Mouse (Mus musculus) cortical plate, adult 2 months (tissue): ENCODE measurements around the gene Ptprk. TPM values are rescaled to one million over a fixed set of nuclear protein-coding genes. Genes with fewer than 3 reads are reported as not detected.

Source experiments
- H3K27ac ChIP-seq: fragments of 200-500 bp; 2 replicates; pipeline ENCODE4 v1.5.1; 2012; ENCODE audit warnings: low read length, control low read depth, inconsistent platforms; ENCODE audit not compliant: insufficient read depth
- H3K4me1 ChIP-seq: fragments of 200-500 bp; 2 replicates; pipeline ENCODE4 v1.6.1; 2011; ENCODE audit warnings: low read length; ENCODE audit not compliant: control insufficient read depth, insufficient read depth
- H3K4me3 ChIP-seq: fragments of 200-500 bp; 2 replicates; pipeline ENCODE4 v1.5.1; 2011; ENCODE audit warnings: mild to moderate bottlenecking, low read length, control low read depth; ENCODE audit not compliant: insufficient read depth
- CTCF ChIP-seq: fragments of 200-500 bp; IDR thresholded peaks from 2 replicates; pipeline ENCODE4 v1.5.1; 2011; ENCODE audit warnings: mild to moderate bottlenecking, control low read depth, low read length; ENCODE audit not compliant: insufficient read depth; ENCODE audit errors: extremely low read depth
- POLR2A ChIP-seq: fragments of 200-500 bp; IDR thresholded peaks from 2 replicates; pipeline ENCODE4 v1.6.1; 2011; ENCODE audit warnings: mild to moderate bottlenecking, low read length, control low read depth; ENCODE audit not compliant: insufficient read depth; ENCODE audit errors: extremely low read depth
- polyA plus RNA-seq: library from polyadenylated mRNA; depleted of rRNA; stranded (reverse); fragments of >200 nt; gene quantifications from 2 replicates; pipeline ENCODE4 v1.2.3, GENCODE M21; 2012; rRNA removed

The Ptprk gene
- 45.0 and 45.3 TPM in 2 replicates for polyA plus RNA-seq

- Histone ChIP-seq H3K4me1 (peaks cover 2% of the 10 kb centered on the region; the same call in 1 of the 2 replicates), H3K4me3 (peak within 1 kb of the TSS; percentile 83), H3K27ac (peak within 1 kb of the TSS; percentile 92)
- TF ChIP-seq POLR2A, result peak; percentile 65; the same call in 1 of the 2 replicates
- TF ChIP-seq CTCF, result no peak
These were observed at the start of gene Ptprk for GRCm38 (mm10) chr10:28074653-28075451. Gene Ptprk, plus strand, starts transcription at chr10:28074820.

DNA sequence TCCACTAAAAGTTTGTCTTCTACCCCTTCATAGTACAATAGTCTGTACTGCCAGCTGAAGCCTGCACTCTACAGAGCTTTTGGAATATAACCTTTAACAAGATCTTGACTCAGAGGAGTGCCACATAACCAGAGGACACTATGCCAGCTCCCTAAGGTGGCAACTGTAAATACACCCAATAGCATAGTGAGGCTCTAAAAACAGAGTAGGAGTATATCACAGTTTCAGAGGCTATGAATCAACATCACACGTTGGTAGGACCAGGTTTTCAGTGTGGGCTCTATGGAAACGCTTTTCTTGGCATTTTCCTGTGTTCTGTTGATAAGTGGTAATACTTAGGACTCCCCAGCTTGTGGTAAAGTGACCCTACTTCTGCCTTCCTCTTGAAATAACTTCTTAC is 46.8 kb upstream of the Ptprk start:
- H3K4me1 ChIP-seq, result no peaks in the 10 kb centered on the region
- H3K27ac ChIP-seq, result no peak overlapping the region
- H3K4me3 ChIP-seq, result no peak overlapping the region
- TF ChIP-seq CTCF, result no peak
- TF ChIP-seq POLR2A, result no peak

GRCm38 (mm10) chr10:28036456-28036855 is 38.2 kb upstream of the Ptprk start:
- Histone ChIP-seq H3K4me1 (no peaks in the 10 kb centered on the region), H3K27ac (no peak overlapping the region), H3K4me3 (no peak overlapping the region)
- no peak for TF ChIP-seq POLR2A

DNA sequence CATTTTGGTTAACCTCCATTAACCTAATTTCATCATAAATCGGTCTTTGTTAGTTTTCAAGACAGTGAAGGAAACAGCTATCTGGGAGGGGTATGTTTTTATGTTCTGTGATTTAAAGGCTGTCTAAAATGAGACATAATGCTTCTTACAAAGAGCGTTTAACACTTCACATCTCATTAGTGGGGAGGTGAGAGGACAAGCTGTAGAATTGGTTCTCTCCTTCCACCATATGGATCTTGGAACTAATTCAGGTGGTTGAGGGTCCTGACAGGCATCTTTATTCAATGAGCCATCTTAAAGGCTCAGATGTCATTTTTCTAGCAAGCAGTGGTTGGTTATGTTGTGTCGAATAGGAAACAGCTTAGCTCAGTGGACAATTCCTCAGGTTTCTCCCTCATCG is 19.9 kb upstream of the Ptprk start:
- TF ChIP-seq POLR2A (no peak), CTCF (no peak)
- Histone ChIP-seq H3K4me3 (no peak overlapping the region), H3K27ac (no peak overlapping the region), H3K4me1 (no peaks in the 10 kb centered on the region)

GRCm38 (mm10) chr10:28059222-28059621 is 15.4 kb upstream of the Ptprk start:
- H3K4me1 ChIP-seq, result no peaks in the 10 kb centered on the region
- H3K4me3 ChIP-seq, result no peak overlapping the region
- TF ChIP-seq POLR2A (no peak), CTCF (no peak)
- H3K27ac ChIP-seq, result no peak overlapping the region

DNA sequence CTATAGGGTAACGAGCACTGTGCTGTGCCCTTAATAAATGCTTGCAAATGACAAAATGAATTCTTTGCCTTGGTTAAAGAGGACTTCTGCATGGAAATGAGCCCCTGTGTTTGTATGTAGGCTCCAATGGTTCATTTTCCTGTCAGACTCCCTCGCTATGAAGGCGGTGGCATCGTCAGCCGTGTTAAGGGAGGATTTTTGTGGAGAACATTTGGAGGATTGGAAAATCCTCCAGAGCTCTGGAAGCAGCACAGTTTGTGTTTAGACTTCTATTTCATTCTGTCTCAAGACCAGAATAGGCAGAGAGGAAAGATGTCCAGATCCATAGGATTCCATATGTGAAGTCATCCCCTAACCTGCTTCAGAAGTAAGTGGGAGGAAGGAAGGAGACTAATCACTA is 6.6 kb upstream of the Ptprk start:
- Histone ChIP-seq H3K4me3 (no peak overlapping the region), H3K4me1 (peaks cover 2% of the 10 kb centered on the region; the same call in 1 of the 2 replicates), H3K27ac (no peak overlapping the region)
- TF ChIP-seq CTCF (no peak), POLR2A (no peak)

- peak overlapping the region; percentile 83 for H3K4me3 ChIP-seq
- peak overlapping the region; percentile 92 for H3K27ac ChIP-seq
- no peak for TF ChIP-seq POLR2A
- TF ChIP-seq CTCF, result no peak
- peaks cover 1% of the 10 kb centered on the region; the same call in 1 of the 2 replicates for H3K4me1 ChIP-seq
These were observed 498 bp upstream of the Ptprk start for GRCm38 (mm10) chr10:28073991-28074652.

GRCm38 (mm10) chr10:28075491-28076035 is 943 bp downstream of the Ptprk start:
- TF ChIP-seq CTCF, result no peak
- TF ChIP-seq POLR2A, result no peak
- Histone ChIP-seq H3K4me1 (peaks cover 2% of the 10 kb centered on the region; the same call in 1 of the 2 replicates), H3K4me3 (peak overlapping the region; percentile 83), H3K27ac (peak overlapping the region; percentile 10; the same call in 1 of the 2 replicates)

- TF ChIP-seq POLR2A, result no peak
- peaks cover 2% of the 10 kb centered on the region; the same call in 1 of the 2 replicates for H3K4me1 ChIP-seq
- H3K27ac ChIP-seq, result no peak overlapping the region
- H3K4me3 ChIP-seq, result peak overlapping the region; percentile 83
These were observed 1.6 kb downstream of the Ptprk start for GRCm38 (mm10) chr10:28076036-28076855.
